Mouse (Mus musculus) bone marrow, adult 2 months (tissue): ENCODE measurements at regions not wholly inside any gene's neighbourhood (a gene's known extent, or its start where the extent isn't known, plus 50 kb on each side); places are given as distances from the start of the nearest gene placed in this dataset.

Experiments
- H3K27ac ChIP-seq: fragments of 200-500 bp; 2 replicates; pipeline ENCODE4 v1.5.1; 2012; ENCODE audit warnings: low read depth, mild to moderate bottlenecking, control low read depth, inconsistent platforms, low read length; ENCODE audit not compliant: control insufficient read depth, poor library complexity, insufficient read depth
- H3K4me1 ChIP-seq: fragments of 200-500 bp; 2 replicates; pipeline ENCODE4 v1.6.1; 2011; ENCODE audit warnings: low read length; ENCODE audit not compliant: control insufficient read depth, insufficient read depth
- H3K4me3 ChIP-seq: fragments of 200-500 bp; replicated peaks from 2 replicates; pipeline ENCODE3; 2011; ENCODE audit warnings: mild to moderate bottlenecking, low read depth, low read length, control low read depth; ENCODE audit not compliant: control insufficient read depth
- CTCF ChIP-seq: fragments of 200-500 bp; IDR thresholded peaks from 2 replicates; pipeline ENCODE4 v1.5.1; 2011; ENCODE audit warnings: low read length, control low read depth; ENCODE audit not compliant: control insufficient read depth, insufficient read depth
- POLR2A ChIP-seq: fragments of 200-500 bp; IDR thresholded peaks from 2 replicates; pipeline ENCODE4 v1.6.1; 2011; ENCODE audit warnings: low read depth, mild to moderate bottlenecking, control low read depth, low read length, borderline replicate concordance; ENCODE audit not compliant: control insufficient read depth
- WGBS: fragments of 180-500 bp; shearing (Covaris S2); methylation state at CpG from one replicate; pipeline ENCODE4 v1.1.7; 2018; 5-methylcytosine and 5-hydroxymethylcytosine counted together

- WGBS = 4% methylated on average over 12 of the region's 12 CpGs
These were observed 58.2 kb upstream of the Eps8l3 start for GRCm38 (mm10) chr3:107818616-107819495.

DNA sequence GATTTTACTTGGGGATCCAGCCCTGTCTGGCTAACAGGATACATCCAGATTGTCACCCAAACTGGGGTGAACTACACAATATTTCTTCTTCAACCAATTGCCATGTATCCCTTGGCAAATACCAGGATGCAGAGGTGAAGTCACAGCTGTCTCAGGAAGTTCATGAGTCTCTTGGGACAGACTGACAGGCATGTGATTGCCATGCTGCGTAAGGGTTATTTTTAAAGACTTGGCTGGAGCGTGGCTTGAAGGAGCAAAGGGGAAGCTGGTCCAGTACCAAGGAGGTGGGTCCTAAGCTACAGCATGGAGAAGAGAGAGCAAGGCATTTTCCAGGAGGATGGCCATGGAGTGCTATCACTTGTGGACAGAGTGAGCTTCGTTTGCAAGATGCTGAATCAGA lies 55.8 kb upstream of the Csf1 start:
- H3K27ac ChIP-seq = no peak overlapping the region
- no peak for TF ChIP-seq CTCF
- no peak for TF ChIP-seq POLR2A
- no peak overlapping the region for H3K4me3 ChIP-seq
- 53% methylated on average over 3 of the region's 3 CpGs for WGBS
- peaks cover 11% of the 10 kb centered on the region for H3K4me1 ChIP-seq

More at GRCm38 (mm10) chr3:107818616-107819495, 58.2 kb upstream of the Eps8l3 start:
- H3K4me3 ChIP-seq = no peak overlapping the region
- peak overlapping the region; percentile 60; the same call in 1 of the 2 replicates for H3K27ac ChIP-seq
- peaks cover 6% of the 10 kb centered on the region for H3K4me1 ChIP-seq
- TF ChIP-seq POLR2A (no peak), CTCF (no peak)

DNA sequence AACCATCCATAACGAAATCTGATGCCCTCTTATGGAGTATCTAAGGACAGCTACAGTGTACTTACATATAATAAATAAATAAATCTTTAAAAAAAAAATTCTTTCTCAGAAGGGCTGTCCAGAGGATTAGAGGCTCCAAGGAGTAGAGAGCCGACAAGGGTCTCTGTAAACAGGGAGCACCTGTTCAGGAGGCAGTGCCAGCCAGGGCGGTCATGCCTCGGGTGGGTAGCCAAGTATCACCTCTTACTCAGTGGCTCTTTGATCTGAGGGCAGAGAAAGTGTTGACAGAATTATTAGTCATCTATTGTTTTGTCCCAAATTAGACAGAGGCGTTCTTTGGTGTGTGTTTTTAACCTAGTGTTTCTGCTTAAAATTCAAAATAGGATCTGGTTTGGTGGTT lies 54.0 kb upstream of the Csf1 start:
- peaks cover 10% of the 10 kb centered on the region for H3K4me1 ChIP-seq
- no peak overlapping the region for H3K4me3 ChIP-seq
- TF ChIP-seq CTCF (no peak), POLR2A (no peak)
- WGBS = 77% methylated on average over 5 of the region's 5 CpGs
- no peak overlapping the region for H3K27ac ChIP-seq

- no peak overlapping the region for H3K27ac ChIP-seq
- no peak for TF ChIP-seq CTCF
- WGBS = 58% methylated on average over 4 of the region's 4 CpGs
These were observed 52.6 kb upstream of the Csf1 start for GRCm38 (mm10) chr3:107812885-107813284.

GRCm38 (mm10) chr3:107812341-107812740 lies 52.1 kb upstream of the Csf1 start:
- TF ChIP-seq CTCF (no peak), POLR2A (no peak)
- Histone ChIP-seq H3K27ac (peak overlapping the region; percentile 42), H3K4me3 (no peak overlapping the region), H3K4me1 (peaks cover 5% of the 10 kb centered on the region; the same call in 1 of the 2 replicates)
- 80% methylated on average over 4 of the region's 4 CpGs for WGBS

More at GRCm38 (mm10) chr3:107812885-107813284, 52.6 kb upstream of the Csf1 start:
- peaks cover 6% of the 10 kb centered on the region; the same call in 1 of the 2 replicates for H3K4me1 ChIP-seq
- H3K4me3 ChIP-seq = no peak overlapping the region

GRCm38 (mm10) chr3:107810452-107811050 lies 50.3 kb upstream of the Csf1 start:
- Histone ChIP-seq H3K27ac (no peak overlapping the region), H3K4me3 (no peak overlapping the region), H3K4me1 (peaks cover 5% of the 10 kb centered on the region; the same call in 1 of the 2 replicates)
- WGBS = 65% methylated on average over 9 of the region's 9 CpGs
- TF ChIP-seq CTCF (no peak), POLR2A (no peak)
